Mouse (Mus musculus): Measurements from ENCODE around the gene Hoxa3.

Hoxa3 gene

GRCm38 (mm10) chr6:52220865-52221310 lies 7.8 kb upstream of the Hoxa3 start:
- Histone ChIP-seq H3K36me3 (ENCODE audit: insufficient read depth, low read length) (no peaks in the 10 kb centered on the region), H3K4me1 (replicated peaks; ENCODE audit: low read depth, low read length) (peaks cover 52% of the 10 kb centered on the region), H3K4me3 (replicated peaks; ENCODE audit: low read length) (peak overlapping the region; percentile 79), H3K9me3 (ENCODE audit: low read length) (no peaks in the 10 kb centered on the region), H3K27me3 (ENCODE audit: insufficient read depth, low read length) (peaks cover 100% of the 10 kb centered on the region)
- TF ChIP-seq POU5F1 (IDR thresholded peaks at IDR 0.05; ENCODE audit: borderline replicate concordance, low read length) (no peak), NANOG (IDR thresholded peaks at IDR 0.05; ENCODE audit: borderline replicate concordance, low read length) (no peak), CTCF (conservative IDR thresholded peaks at IDR 0.05; ENCODE audit: low read length) (no peak)

GRCm38 (mm10) chr6:52220003-52220864 lies 7.1 kb upstream of the Hoxa3 start:
- no peak for TF ChIP-seq NANOG (IDR thresholded peaks at IDR 0.05; ENCODE audit: borderline replicate concordance, low read length)
- no peak for TF ChIP-seq POU5F1 (IDR thresholded peaks at IDR 0.05; ENCODE audit: borderline replicate concordance, low read length)
- no peak for TF ChIP-seq CTCF (conservative IDR thresholded peaks at IDR 0.05; ENCODE audit: low read length)
- H3K4me3 ChIP-seq (replicated peaks; ENCODE audit: low read length): no peak overlapping the region
- H3K4me1 ChIP-seq (replicated peaks; ENCODE audit: low read depth, low read length): peaks cover 50% of the 10 kb centered on the region
- H3K9me3 ChIP-seq (ENCODE audit: low read length): no peaks in the 10 kb centered on the region
- H3K36me3 ChIP-seq (ENCODE audit: insufficient read depth, low read length): no peaks in the 10 kb centered on the region
- peaks cover 100% of the 10 kb centered on the region for H3K27me3 ChIP-seq (ENCODE audit: insufficient read depth, low read length)

- Histone ChIP-seq H3K4me3 (replicated peaks; ENCODE audit: low read length) (no peak overlapping the region), H3K4me1 (replicated peaks; ENCODE audit: low read depth, low read length) (peaks cover 42% of the 10 kb centered on the region), H3K27me3 (ENCODE audit: insufficient read depth, low read length) (peaks cover 100% of the 10 kb centered on the region), H3K36me3 (ENCODE audit: insufficient read depth, low read length) (no peaks in the 10 kb centered on the region), H3K9me3 (ENCODE audit: low read length) (no peaks in the 10 kb centered on the region)
- no peak for TF ChIP-seq POU5F1 (IDR thresholded peaks at IDR 0.05; ENCODE audit: borderline replicate concordance, low read length)
- no peak for TF ChIP-seq NANOG (IDR thresholded peaks at IDR 0.05; ENCODE audit: borderline replicate concordance, low read length)
- no peak for TF ChIP-seq CTCF (conservative IDR thresholded peaks at IDR 0.05; ENCODE audit: low read length)
These were observed 6.3 kb upstream of the Hoxa3 start for GRCm38 (mm10) chr6:52219234-52219942.

GRCm38 (mm10) chr6:52218643-52219215 lies 5.6 kb upstream of the Hoxa3 start:
- peaks cover 100% of the 10 kb centered on the region for H3K27me3 ChIP-seq (ENCODE audit: insufficient read depth, low read length)
- no peak for TF ChIP-seq CTCF (conservative IDR thresholded peaks at IDR 0.05; ENCODE audit: low read length)
- no peaks in the 10 kb centered on the region for H3K9me3 ChIP-seq (ENCODE audit: low read length)
- peaks cover 37% of the 10 kb centered on the region for H3K4me1 ChIP-seq (replicated peaks; ENCODE audit: low read depth, low read length)
- H3K4me3 ChIP-seq (replicated peaks; ENCODE audit: low read length): no peak overlapping the region
- H3K36me3 ChIP-seq (ENCODE audit: insufficient read depth, low read length): no peaks in the 10 kb centered on the region

- no peaks in the 10 kb centered on the region for H3K36me3 ChIP-seq (ENCODE audit: insufficient read depth, low read length)
- peaks cover 100% of the 10 kb centered on the region for H3K27me3 ChIP-seq (ENCODE audit: insufficient read depth, low read length)
- H3K4me3 ChIP-seq (replicated peaks; ENCODE audit: low read length): peak overlapping the region; percentile 71
- H3K9me3 ChIP-seq (ENCODE audit: low read length): no peaks in the 10 kb centered on the region
- H3K4me1 ChIP-seq (replicated peaks; ENCODE audit: low read depth, low read length): peaks cover 43% of the 10 kb centered on the region
- TF ChIP-seq POU5F1 (IDR thresholded peaks at IDR 0.05; ENCODE audit: borderline replicate concordance, low read length): no peak
- TF ChIP-seq NANOG (IDR thresholded peaks at IDR 0.05; ENCODE audit: borderline replicate concordance, low read length): no peak
- TF ChIP-seq CTCF (conservative IDR thresholded peaks at IDR 0.05; ENCODE audit: low read length): no peak
These were observed 4.9 kb upstream of the Hoxa3 start for GRCm38 (mm10) chr6:52217895-52218642.

- TF ChIP-seq POU5F1 (IDR thresholded peaks at IDR 0.05; ENCODE audit: borderline replicate concordance, low read length) (no peak), CTCF (conservative IDR thresholded peaks at IDR 0.05; ENCODE audit: low read length) (no peak), NANOG (IDR thresholded peaks at IDR 0.05; ENCODE audit: borderline replicate concordance, low read length) (no peak)
- peak overlapping the region; percentile 71 for H3K4me3 ChIP-seq (replicated peaks; ENCODE audit: low read length)
- no peaks in the 10 kb centered on the region for H3K36me3 ChIP-seq (ENCODE audit: insufficient read depth, low read length)
- H3K27me3 ChIP-seq (ENCODE audit: insufficient read depth, low read length): peaks cover 100% of the 10 kb centered on the region
- no peaks in the 10 kb centered on the region for H3K9me3 ChIP-seq (ENCODE audit: low read length)
- peaks cover 49% of the 10 kb centered on the region for H3K4me1 ChIP-seq (replicated peaks; ENCODE audit: low read depth, low read length)
These were observed 4.3 kb upstream of the Hoxa3 start for GRCm38 (mm10) chr6:52217459-52217768.

GRCm38 (mm10) chr6:52216691-52217458 lies 3.7 kb upstream of the Hoxa3 start:
- Histone ChIP-seq H3K4me3 (replicated peaks; ENCODE audit: low read length) (peak overlapping the region; percentile 71), H3K4me1 (replicated peaks; ENCODE audit: low read depth, low read length) (peaks cover 49% of the 10 kb centered on the region), H3K36me3 (ENCODE audit: insufficient read depth, low read length) (no peaks in the 10 kb centered on the region), H3K9me3 (ENCODE audit: low read length) (no peaks in the 10 kb centered on the region), H3K27me3 (ENCODE audit: insufficient read depth, low read length) (peaks cover 100% of the 10 kb centered on the region)
- TF ChIP-seq CTCF (conservative IDR thresholded peaks at IDR 0.05; ENCODE audit: low read length): no peak
- no peak for TF ChIP-seq NANOG (IDR thresholded peaks at IDR 0.05; ENCODE audit: borderline replicate concordance, low read length)
